Mouse (Mus musculus) right cerebral cortex, postnatal 4 days (tissue): ENCODE results near the gene Armc7.
A peak's percentile ranks its signal among the peaks of the same experiment; 100 is the strongest.
"Not testable (repeated sequence)": the region's sequence is repeated elsewhere in the genome, so short reads cannot be mapped to it uniquely, and the experiment has no call there.

ENCODE experiments used
- DNase-seq: peaks from one replicate; pipeline ENCODE4 v3.0.0-alpha.2; 2022

Armc7 gene

DNA sequence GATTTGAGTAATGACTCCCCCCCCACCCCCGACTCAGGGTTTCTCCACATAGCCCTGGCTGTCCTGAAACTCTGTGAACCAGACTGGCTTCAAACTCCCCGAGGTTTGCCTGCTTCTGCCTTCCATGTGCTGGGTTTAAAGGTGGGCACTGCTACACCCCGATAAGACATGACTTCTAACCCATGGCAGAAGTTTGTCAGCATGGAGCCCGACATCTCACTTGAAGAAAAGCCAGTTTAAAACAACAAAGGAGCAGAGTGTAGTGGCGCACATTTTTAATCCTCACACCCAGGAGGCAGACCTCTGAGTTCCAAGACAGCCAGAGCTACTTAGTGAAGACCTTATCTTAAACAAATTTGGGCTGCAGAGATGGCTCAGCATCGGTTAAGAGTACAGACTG, 16.9 kb downstream of the Armc7 start:
- no peak for DNase-seq

DNA sequence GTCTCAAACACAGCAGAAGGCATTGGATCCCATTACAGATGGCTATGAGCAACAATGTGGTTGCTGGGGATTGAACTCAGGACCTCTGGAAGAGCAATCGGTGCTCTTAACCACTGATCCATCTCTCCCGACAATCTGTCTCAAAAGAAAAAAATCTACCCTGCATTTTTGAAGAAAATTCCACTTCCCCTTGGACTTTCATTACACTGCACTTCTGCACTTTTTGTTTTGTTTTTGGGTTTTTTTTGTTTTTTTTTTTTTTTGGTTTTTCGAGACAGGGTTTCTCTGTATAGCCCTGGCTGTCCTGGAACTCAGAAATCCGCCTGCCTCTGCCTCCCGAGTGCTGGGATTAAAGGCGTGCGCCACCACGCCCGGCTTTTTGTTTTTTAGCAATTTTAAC, 21.1 kb downstream of the Armc7 start:
- not testable (repeated sequence) for DNase-seq

DNA sequence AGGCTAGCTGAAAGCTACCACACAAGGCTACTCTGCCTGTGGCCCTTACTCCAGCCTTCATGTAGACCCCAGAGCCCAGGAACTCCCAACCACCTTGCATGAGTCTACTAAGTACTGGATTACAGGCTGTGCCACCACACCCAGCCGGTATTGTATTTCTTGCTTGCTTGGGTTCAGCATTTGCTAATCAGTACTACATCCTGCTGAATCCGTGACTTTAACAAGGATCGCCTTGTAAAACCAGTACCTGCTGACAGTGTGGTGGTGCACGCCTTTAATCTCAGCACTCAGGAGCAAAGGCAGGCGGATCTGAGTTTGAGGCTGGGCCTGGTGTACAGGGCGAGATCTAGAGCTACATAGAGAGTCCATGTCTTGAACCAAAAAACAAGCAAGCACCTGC, 27.2 kb downstream of the Armc7 start:
- DNase-seq: no peak

DNA sequence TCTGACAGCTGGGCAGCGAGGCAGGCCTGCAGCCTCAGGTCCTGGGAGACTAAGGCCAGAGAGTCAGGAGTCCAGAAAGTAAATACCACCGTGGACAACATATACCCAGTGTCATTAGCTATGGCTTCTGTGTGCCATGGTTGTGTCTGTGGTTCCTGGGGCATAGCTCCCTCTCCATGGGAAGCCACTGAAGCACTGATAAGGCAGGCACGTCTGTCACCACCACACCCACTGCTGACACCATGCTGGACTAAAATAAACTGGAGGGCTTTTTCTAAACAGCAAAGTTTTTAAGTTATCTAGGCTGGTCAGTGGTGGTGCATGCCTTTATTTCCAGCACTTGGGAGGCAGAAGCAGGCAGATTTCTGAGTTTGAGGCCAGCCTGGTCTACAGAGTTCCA, 31.1 kb downstream of the Armc7 start:
- DNase-seq: no peak

DNA sequence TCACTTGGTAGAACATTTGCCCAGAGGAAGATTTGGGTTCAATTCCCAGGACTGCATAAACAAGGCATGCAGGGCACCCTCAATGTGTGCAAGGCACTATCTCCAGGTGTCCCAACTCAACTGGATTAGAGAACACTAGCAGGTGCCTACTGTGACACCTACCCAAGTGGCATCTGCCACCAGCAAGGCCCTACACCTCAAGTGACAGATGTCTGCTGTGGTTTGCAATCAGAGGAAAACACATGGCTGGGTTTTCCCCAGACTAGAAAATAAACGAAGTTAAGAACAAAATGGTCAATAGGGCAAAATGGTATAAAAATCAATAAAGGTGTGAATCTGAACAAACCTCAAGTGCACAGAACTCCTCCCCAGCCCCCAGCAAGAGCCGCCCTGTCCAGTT, 32.6 kb downstream of the Armc7 start:
- DNase-seq: no peak

DNA sequence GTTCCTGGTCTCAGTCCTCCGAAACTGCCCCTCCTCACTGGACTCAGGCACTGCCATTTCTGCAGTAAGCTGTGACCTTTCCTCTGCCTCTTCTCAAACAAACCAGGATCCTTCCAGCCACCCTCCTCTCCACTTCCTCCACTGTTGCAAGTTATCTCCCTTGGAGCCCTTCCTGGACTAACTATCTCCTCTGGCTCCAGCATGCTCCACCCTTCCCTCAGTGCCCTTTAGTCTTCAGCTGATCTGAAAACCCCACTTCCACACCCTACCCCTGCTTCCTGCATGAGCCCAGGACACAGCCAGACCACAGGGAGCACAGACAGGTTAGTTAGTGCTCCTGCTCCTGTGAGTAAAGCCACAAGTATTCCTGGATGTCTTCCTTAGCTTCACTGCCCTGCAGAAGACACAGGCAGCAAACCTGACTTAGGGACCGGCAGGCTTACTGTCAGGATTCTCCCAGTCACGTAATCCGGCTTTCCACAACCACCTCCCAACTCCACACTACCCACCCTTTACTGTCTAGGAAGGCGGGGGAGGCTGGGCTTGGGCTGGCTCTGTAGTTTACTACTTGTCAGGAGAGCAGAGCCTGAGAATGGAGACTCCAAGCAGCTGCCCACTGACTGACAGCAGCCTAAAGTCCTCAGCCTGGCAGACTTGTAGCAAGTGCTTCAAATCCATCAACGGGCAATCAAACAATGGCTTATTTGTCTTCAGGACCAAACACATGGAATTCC, 34.5 kb downstream of the Armc7 start:
- DNase-seq: no peak

DNA sequence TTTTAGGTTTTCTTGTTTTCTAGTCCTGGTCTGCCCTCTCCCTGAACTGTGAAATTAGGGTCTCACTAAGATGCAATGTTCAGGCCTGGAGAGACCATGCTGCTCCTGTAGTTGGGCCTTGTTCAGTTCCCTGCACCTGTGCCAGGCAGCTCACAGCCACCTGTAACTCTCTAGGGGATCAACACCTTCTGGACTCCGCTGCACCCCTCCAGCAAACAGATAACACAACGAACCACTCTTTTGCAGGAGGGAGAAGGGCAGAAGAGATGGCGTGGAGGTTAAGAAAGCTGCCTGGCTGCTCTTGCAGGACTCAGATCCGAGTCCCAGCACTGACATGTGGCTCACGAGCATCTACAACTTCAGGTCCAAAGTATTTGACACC, 35.0 kb downstream of the Armc7 start:
- DNase-seq: no peak

DNA sequence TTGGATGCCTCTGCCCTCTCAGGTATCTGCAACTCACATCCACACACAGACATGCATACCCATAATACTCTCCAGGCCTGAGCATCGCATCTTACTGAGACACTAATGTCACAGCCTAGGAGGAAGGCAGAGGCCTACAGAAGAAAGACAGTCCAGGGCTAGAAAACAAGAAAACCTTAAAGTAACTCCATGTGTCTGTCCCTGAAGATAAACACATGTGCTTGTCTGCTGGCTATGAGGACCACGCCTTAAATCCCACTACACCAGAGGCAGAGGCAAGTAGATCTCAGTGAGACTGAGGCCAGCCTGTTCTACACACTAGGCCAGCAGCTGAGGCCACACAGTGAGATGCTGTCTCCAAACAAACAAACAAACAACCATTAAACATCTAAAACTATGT, 35.7 kb downstream of the Armc7 start:
- no peak for DNase-seq

DNA sequence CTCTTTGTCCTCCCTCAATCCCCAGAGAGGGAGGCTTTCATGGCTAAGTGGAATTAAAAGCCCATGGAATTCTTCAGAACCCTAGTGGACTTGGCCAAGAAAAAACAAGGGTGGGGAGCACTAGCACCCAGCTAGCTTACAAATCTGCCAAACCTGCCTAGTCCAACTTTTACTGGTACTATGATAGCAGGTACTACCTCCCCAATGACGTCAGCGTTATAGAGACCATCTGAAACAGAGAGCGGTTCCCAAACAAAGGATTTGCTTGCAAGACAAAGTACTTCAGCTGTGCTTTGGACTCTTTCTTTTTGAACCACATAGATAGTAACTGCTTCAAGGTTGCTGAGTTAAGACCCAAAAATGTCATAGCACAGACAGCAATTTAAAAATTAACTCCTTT, 36.5 kb downstream of the Armc7 start:
- DNase-seq: no peak

DNA sequence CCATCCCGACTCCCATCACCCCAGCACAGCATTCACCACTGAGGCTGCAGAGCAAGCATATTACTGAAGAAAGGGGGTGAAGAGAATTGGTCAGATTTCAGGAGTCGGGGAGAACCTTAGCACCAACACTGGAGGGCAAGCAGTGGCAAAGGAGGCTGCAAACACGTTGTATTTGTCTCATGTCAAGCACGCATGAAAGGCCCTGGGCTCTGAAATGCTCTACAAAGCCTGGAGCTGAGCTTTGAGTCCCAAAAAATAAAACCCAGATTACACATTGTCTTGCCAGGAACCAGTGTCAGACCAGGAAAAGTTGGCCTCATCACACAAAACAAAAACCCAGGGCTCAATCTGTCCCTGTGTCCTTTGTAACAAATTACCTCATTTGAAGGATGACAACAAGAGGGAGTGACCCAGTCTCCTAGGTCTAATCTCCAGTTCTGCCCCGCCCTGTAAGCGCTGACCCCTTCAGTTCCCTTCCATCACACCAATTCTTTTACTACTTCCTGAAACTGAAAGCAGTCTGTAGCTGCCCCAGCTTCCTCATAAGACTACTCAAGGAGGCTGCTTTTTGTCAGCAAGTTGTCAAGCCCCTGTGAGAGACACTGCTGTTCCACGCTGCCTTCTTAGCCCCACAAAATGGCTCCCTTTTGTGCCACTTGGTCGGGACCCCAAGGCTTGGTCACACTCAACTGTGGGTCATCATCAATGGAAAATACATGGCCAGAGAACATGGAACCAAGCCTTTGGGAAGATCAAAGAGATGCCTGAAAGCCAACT, 37.1 kb downstream of the Armc7 start:
- no peak for DNase-seq

DNA sequence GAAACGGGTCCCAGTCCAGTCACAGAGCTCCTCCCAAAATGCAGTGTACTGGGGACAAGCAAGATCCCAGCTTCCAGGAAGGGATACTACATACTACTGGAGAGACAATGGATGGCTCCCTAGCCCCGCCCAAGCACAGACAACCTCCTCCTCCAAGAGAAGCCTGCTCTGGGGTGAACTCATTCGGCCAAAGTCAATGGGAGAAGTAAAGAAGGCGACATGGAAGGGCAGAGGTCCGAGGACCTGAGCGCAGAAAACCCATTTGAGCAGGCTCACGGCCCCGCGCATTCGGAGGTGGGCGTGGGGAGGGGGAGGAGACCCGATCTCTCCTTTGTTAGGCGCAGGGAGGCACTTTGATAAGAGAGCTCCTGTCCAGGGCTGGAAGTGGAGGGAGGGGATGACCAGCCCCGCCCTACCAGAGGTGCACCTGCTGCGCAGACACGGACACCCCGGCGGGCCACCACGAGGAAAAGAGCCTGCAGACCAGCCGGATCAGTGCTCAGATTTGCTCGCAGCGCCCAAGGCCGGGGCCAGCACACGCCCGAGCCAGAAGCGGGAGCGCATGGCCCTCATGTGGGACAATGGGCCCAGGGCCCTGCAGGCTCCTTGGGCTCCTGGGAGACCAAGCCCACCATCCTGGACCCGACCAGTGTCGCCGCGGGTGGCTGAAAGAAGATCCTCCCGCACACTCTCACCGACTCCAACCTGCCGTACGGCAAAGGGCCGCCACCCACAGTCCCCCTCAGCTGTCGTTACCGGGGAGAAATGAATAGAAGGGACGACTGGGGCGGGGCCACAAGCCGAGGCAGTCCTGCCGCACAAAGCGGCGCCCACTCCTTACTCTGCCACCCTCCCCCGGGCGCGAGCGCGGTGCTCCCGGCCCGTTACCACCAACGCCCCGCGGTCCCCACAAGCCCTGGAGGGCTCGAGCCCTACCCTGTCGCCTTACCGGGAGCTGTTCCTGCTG, 38.1 kb downstream of the Armc7 start:
- peak; percentile 55 for DNase-seq

DNA sequence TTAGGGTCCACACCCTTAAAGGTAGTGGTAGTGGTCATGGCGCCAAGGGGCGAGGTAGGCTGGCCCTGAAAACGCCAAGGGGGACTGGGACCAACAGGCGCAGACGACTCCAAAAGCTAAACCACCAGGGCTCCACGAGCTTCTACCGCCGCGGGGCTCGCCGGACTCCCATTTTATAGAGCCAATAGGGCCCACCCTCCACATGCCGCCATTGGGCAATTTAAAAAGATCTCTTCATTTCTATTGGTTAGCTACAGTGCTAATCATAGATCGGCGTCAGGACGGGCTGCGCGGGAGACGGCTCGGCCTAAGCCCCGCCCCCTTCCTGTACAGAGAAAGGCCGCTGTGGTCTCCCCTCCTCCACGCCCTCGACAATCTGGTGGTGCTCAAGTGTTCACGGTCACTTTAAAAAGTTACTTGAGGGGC, 38.8 kb downstream of the Armc7 start, which contains the start of gene Jpt1:
Jpt1 (minus strand) TSS at position 150 of the 426 bp plus-strand sequence.
- DNase-seq: peak; percentile 91

DNA sequence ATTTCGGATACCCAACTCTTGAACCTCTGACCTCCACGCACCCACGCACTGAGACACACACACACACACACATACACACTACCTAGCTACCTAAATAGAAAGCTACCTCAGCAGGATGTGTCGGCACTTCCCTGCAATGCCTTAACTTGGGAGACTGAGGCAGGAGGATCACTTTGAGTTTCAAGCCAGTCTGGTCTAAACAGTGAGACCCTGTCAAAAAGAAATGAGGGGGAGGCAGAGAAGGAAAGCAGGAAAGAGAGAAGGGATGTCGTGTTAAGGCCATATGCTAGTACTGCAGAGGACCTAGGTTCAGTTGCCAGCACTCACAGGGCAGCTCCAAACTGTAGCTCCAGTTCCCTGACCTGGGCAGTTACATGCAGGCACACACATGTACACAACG, 39.6 kb downstream of the Armc7 start:
- no peak for DNase-seq

DNA sequence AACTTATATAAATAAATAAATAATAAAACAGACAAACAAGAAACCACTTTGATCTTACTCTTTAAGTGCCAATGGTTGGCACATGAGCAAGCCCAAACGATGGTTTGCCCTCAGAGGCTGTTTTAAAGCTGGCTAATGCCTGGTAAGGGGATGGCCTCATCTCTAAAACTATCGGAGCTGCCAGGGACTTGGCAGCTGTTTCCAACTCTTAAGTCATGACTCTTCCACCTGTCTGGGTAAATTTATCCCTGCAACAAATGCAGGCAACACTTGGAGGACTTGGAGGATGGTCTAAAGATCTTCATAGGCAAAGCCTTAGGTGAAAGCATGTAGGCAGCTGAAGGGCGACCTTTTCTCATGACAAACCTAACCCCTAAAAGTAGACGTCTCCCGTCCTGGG, 41.5 kb downstream of the Armc7 start:
- no peak for DNase-seq

DNA sequence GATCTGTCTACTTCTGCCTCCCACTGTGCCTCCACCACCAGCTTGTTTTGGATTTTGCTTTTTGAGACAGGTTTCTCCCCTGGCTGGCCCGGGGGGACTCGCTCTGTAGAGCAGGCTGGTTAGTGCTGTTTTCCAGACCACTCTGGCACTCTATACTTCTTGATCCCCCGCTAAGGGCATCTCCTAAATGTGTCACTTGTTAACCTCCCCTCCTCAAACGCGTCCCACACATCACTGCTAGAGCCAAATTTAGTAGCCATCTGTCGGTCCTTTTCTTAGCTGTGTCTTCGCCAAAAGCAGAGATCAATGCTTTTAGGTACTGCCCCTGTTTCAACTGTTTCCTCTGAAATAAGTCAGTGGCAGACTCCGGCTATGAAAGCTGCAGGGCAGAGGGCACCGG, 43.2 kb downstream of the Armc7 start:
- no peak for DNase-seq

DNA sequence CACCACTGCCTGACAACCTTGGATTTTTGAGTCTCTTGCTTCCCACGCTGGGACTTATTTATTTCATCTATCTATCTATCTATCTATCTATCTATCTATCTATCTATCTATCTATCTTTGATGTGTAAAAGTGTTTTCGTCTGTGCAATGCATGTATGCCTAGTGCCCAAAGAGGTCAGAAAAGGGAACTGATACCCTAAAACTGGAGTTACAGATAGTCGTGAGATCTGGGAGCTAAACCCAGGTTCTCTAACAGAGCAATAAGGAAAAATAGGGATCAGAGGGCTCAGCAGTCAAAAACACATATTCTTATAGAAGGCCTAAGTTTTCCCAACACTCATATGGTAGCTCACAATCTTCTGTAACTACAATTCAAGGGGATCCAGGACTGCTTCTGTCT, 44.1 kb downstream of the Armc7 start:
- DNase-seq: no peak

DNA sequence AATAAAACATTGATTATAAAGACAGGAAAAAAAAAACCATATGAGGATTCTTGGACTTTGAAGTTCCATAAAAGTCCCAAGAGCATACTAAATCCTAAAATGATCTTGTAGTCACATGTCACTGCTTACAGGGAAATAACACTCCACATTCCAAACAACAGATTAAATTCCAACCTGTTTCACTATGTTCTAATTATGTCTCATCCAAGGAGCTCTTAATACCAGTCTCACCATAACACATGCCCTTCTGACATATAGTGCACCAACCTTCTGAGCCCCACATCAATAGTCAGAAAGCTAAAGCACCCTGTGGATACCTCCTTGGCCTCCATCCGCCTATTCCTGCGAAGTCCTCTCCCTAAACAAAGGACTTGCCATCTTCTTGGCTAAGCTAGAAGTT, 44.8 kb downstream of the Armc7 start:
- no peak for DNase-seq

DNA sequence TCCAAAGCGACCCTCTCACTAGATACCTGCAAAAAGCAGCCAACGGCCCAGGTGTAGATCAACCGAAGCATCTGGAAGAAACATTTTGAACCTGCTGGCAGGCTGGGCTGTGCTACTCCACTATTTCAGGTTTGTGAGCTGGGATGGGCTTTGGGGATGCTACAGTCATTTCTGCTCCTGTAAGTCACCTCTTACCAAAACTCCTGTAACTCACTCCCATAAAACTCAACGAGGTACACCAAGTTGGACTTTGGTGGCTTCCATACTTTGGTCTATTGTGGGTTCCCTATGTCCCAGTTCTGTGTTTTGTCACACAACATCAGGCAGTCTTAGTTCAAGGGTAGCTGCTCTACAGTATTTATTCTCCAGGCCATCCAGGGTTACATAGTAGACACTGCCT, 45.6 kb downstream of the Armc7 start:
- DNase-seq: no peak

DNA sequence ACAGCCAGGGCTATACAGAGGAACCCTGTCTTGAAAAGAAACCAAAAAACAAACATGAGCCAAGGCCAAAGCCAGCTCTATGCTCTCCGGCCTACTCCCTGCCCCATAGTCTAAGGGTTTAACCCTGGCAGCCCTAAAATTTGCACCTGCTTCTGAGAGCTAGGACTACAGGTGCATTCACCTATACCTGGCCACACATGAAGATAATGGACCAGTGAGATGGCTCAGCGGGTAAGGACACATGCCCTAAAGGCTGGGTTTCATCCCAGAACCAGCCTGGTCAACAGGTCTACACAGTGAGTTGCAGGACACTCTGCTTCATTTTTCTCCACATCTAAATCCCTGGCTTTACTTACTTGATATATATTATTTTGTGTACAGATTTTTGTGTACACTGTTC, 46.8 kb downstream of the Armc7 start:
- DNase-seq: no peak

DNA sequence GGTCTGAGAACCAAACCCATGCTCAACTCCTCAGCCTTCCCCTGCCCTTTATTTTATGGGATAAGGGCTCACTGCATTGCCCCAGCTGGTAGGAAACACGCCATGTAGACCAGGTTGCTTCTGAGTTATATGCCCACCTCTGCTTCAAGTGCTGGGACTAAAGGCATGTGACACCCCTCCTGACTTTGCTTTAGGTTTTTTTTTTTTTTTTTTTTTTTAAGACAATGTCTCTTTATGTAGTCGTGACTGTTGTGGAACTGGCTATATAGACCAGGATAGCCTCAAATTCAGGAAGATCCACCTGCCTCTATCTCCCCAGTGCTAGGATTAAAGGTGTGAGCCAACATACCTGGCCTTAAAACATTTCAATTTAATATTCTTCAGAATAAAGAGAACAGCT, 47.2 kb downstream of the Armc7 start:
- DNase-seq: no peak

DNA sequence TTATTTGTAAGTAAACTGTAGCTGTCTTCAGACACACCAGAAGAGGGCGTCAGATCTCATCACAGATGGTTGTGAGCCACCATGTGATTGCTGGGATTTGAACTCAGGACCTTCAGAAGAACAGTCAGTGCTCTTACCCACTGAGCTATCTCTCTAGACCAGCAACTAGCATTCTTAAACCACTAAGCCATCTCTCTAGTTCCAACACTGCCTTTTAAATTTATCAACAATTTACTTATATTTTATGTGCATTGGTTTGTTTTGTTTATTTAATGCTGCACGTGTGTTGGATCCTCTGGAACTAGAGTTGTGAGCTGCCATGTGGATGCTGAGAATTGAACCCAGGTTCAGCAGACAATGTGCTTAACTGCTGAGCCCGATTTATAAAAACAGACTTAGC, 51.0 kb downstream of the Armc7 start:
- DNase-seq: not testable (repeated sequence)

DNA sequence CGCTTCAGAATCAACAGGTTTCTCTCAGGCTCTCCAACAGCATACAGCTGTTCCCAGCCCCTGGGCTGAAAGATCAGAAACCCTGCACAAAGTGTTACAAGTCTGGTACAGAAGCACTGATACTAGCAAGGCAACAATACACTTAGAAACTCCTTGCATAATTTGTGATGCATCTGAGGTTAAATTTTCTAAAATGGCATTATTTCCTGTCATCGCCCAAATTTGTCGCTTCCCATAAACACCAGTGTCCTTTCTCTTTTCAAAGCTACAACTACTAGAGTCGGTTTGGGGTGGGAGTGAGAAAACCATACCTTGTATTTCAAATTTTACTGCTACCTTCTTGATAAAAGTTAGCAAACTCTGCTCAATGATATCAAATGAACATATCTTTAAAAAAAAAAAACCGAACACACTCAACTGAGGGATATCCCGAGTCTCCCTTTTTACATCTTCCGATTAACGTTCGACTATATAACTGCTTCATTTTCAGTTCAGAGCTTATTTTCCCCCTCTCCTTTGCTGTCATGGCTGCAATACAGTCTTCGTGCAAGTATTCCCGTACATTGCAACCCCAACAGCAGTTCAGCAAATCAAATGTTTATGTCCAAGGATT, 59.4 kb downstream of the Armc7 start:
- no peak for DNase-seq
